Mouse (Mus musculus) cerebellum, adult 18-20 months (tissue): Measurements from ENCODE around the gene Gm20826.
"Not testable (repeated sequence)": the region's sequence is repeated elsewhere in the genome, so short reads cannot be mapped to it uniquely, and the experiment has no call there.

Source experiments
- DNase-seq, 2 experiments: peaks; one replicate each; pipeline ENCODE4 v3.0.0; 2021

The Gm20826 gene

GRCm38 (mm10) chrY:7638389-7638788 is at the start of gene Gm20826:
Gm20826 (minus strand) TSS chrY:7638489.
- DNase-seq: not testable (repeated sequence)
